Mouse (Mus musculus) gastrocnemius, postnatal 4 days (tissue): ENCODE results near the gene Eif4a1. TPM values are rescaled to one million over a fixed set of nuclear protein-coding genes. Genes with fewer than 3 reads are reported as not detected.

Source experiments
- DNase-seq, 2 experiments: peaks; one replicate each; pipeline ENCODE4 v3.0.0; 2021 to 2022; ENCODE audit warnings: low spot score in 2 of 2, mixed read lengths in 2 of 2
- total RNA-seq, 2 experiments: library from RNA; stranded (reverse); gene quantifications; 2 replicates each; pipeline ENCODE4 v1.2.3; 2021

Eif4a1 gene
- total RNA-seq, 2 experiments from 2014 or later: 295 to 317 TPM

DNA sequence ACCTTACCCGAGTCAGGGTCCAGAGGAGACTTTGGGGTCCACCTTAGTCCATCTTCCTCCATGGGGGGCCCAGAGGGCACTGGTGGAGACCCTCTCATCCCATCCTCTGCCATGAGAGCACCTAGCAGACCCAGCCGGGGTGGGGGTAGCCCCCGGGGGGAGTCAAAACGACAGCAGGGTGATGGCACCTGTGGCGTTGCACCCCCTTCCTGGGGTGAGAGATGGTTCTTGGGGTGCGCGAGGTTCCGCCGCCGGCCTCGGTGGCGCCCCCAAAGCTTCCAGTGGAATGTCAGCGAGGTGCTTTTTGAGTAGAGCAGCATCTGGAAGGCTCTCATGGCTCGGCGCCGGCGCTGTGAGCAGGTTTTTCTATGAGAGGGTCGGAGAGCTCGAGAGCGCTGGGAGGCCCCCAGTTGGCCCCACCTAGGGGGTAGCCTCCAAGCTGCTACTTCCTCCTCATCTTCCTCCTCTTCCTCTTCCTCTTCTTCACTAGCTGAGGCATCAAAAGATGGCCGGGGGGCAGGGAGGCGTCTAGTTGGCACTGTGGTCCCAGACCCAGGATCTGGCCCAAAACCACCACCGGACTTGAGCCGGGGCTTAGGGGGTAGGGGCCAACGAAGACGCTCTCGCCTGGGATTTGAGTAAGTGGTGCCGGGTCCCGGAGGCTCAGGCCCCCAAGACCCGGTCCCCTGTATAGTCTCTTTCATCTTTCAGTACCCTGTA lies 8.1 kb upstream of the Eif4a1 start:
- no peak for DNase-seq

DNA sequence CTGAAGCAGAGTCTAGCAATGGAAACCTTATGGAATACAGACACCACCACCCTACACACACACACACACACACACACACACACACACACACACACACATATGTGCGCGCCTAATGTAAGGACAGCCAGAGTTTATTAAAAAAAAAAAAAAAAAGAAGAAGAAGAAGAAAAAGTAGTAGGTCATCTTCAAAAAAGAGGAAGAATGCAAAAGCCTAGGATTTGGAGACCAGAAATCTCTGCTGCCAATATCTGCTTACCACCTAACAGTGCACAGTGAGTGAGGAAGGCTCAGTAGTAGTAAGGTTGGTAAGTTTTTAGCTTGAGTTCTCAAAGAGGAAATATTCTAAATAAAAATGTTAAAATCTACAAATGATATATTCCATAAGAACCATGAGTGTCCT lies 6.9 kb upstream of the Eif4a1 start:
- no peak for DNase-seq

DNA sequence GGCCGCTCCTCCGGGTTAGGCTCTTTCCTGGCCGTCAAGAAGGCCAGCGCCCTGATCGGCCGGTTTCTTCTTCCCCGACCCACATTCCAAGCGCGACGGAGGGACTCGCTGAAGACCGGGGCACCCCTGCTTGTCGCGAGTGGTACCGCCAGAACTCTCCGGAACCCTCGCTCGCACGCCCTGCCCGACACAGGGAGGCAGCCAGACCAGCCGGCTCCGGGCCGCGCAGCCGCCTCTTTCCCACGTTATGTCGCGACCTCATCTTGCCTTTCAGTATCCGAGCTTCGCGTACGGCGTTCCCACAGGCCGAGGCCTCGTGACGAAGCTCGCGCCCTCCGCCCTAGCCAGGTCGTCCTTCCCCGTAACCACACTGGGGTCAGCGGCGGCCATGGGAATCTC lies 498 bp downstream of the Eif4a1 start:
- DNase-seq: no peak

DNA sequence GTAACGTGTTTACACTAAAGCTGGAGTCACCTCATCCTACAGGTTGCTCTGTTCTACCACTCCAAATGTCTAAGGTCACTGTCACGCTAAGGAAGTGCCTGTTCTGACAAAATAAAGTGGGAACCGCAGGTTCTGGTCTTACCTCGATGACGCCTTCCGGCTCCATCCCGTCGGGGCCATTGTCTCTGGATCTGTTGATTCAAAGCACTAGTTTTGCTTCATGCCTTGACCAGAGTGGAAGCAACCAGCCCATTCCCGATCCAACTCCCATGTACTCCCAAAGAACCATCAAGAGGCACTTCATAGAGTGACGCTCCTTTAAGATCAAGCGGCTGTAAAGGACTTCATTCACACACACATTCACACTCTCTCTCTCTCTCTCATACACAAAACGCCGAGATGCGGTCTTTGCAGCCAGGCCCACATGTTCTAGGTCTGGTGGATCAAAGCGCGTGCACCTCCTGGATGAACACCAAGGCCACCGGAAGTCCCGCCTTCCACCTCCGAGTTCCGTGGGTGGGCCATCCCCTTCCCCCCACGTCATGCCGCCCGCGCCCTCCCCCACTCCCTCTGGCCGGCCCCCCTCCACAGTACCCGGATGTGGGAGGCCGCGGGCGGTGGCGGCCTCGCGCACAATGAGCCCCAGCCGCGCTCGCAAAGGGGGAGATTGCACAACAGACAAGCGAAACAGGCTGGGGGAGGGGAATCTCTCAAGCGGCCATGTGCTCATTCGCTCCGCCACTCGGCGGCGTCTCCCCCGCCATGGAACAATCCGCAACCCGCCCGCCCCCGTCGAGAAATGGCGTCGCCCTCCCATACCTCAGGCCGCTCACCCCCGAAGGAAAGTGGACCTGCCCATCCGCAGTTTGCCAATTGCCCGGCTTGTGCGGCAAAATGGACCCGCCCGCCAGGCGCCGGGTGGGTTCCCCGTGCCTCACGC lies 1.2 kb downstream of the Eif4a1 start:
- peak; percentile 94 to 96 for DNase-seq

DNA sequence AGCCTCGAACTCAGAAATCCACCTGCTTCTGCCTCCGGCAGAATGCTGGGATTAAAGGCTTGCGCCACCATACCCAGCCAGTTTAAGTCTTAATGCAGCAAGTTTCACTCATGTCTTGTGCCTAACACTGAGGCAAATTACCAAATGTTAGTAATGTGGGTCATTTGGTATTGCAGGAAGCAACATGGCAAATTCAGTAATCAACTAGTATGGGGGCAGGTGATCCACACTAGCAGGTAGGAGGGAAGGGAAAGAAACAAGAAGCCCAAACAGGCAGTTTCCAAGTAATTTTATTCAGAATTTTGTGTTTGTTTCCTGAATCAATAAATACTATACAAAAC lies 5.6 kb downstream of the Eif4a1 start:
- DNase-seq: no peak

DNA sequence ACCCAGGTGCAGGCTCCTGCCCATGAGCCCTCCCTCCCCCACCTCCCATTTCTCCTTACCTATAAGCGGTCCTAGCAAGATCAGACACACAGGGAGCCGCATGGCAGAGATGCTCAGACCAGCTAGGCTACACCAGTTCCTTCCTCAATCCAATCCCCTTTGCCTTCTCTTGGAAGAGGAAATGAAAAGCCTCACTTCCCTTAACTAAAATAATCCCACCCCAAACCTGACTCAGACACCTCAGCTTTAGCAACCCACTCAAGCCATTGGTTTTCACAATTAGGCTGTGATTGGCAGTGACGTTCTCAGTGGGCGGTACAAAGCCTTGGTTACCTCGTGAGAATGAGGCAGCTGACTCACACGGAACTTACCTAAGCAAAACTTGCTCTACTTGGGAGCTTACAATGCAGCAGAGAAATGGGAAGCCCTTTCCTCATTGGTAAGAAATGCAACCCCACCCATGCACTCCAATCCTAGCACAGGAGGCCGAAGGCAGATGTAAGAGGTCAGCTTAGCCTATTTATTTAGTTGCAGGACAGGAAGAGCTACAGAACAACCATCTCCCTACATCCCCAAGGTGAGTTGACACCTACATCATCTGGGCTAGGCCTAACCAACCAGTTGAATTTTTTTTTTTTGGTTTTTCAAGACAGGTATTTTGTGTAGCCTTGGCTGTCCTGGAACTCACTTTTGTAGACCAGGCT lies 6.1 kb downstream of the Eif4a1 start, which contains the start of gene Cd68:
Cd68 (minus strand) TSS at position 193 of the 704 bp plus-strand sequence.
- DNase-seq: no peak

DNA sequence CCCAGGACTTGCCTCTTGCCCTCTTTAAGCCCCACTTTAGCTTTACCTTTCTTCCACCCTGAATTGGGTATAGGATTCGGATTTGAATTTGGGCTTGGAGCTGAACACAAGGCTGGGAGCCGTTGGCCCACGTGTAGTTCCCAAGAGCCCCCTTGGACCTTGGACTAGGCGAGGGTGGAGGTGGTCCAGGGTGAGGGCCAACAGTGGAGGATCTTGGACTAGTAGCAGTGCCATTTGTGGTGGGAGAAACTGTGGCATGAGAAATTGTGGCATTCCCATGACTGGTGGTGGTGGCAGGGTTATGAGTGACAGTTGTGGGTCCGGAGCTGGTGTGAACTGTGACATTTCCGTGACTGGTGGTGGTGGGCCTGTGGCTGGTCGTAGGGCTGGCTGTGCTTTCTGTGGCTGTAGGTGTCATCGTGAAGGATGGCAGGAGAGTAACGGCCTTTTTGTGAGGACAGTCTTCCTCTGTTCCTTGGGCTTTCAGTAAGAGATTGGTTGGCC lies 6.7 kb downstream of the Eif4a1 start:
- no peak for DNase-seq

DNA sequence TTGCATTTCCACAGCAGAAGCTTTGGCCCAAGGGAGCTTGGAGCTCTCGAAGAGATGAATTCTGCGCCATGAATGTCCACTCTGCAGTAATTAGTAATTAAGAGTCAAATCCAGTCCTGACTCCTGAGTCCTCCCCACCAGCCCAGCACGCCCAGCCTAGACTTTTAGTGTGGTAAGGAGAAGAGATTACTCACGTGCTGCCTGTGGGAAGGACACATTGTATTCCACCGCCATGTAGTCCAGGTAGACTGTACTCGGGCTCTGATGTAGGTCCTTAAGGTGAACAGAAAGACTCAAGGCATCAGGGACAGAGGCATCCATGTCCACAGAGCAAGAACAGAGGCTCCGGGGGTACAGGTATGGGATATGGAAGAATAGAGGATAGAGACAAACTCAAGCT lies 7.4 kb downstream of the Eif4a1 start:
- no peak for DNase-seq

DNA sequence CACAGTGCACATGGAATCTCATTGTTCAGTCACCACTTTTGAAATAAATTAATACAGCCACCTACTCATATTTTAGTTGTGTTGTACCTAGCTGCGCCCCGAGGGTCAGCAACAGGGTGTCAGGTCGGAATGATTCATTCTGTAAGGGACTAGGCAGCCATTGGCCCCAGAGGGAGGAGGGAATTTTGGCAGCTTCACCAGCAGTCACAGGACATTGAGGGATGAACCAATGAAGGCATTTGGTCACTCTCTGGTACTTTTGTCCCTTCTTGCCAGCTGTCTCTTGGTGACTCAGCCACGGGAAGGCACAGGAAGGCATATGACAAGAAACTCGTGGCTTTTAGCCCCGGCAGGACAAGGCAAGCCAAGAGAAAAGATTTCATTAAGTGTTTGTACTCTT lies 8.4 kb downstream of the Eif4a1 start:
- DNase-seq: no peak

DNA sequence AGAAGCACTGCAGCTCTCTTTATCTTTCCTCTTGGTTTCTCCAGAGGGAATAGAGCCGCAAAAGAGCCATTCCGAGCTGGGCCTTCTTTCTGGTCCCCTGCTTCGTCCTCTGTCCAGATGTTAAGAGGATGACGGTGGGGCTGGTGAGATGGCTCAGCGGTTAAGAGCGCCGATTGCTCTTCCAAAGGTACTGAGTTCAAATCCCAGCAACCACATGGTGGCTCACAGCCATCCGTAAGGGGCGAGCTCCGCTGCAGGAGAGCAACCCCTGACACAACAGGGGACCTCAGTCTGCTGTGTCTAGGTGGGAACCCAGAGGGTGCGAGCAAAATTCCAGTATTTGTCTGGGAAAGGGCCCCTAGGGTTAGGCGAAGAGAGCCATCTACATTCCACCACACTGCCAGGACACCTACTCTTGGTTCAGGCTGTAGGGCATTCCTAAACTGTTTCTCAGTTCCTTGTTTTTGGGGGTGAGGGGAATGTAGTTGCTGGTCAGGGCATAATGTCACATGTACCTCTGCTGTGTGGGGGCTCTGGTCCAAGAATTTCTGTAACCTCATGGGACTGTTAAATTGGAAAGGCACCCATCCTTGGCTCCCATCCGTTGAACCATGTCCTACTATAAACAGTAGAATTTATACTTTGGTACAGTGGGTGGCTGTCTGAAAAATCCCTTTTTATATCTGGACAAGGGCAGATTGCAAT lies 9.1 kb downstream of the Eif4a1 start:
- DNase-seq: no peak

DNA sequence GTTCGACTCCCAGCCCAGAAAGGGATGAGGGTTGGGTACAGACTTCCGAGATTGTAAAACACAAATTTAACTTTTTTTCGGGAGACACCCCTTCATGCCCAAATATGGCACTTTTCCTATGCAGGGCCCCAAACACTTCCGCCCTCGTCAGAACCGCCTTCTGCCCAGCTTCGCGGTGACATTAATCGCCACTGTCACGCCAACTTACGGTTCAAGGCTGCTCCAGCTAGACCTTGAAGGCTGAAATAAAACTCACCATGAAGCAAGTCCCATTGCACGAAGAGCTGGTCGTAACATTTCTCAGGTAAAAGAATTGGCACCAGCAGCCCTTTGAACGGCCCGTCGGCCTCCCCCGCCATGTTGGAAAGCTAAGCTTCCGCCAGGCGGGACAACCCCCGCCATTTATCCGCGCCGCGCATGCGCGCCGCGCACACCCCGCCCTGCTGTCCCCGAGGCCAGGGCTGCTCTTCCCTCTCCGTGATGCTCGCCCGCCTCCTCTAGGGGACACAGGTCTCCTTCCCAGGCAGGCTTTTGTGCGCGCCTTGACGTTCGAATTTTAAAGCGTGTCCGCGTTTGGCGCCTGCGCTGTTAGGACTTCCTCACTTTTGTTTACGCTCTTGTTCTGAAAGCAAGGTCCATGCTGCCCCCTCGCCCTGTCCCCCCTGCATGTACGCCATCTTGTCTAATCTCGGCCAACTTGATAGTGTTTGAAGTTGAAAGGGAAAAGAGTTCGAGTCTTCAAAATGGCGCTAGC lies 9.8 kb downstream of the Eif4a1 start, which contains the start of gene Mpdu1:
Mpdu1 (minus strand) TSS at position 430 of the 754 bp plus-strand sequence.
- peak; percentile 88 to 93 for DNase-seq

DNA sequence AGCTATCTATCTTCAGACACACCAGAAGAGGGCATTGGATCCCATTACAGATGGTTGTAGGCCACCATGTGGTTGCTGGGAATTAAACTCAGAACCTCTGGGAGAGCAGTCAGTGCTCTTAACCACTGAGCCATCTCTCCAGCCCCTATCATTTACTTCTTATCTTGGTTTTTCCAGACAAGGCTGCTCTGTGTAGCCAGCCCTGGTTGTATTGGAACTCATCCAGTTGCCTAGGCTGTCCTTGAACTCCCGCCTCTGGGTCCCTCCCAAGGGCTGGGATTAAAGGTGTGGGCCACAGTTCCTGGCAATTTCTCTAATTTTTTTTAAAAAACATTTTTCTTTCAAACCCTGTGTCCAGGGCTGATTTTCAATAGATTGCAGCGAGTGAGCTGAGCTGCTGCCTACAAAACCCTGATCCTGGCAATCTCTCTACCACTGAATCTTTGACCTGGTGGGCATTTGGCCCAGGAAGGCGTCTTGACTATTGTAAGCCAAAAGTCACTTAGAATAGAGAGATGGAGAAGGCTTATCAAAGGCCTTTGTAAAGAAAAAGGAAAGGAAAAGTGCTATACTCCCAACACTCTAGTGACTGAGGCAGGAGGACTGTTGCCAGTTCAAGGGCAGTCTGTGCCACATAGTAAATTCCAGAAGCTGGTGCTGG lies 10.9 kb downstream of the Eif4a1 start:
- no peak for DNase-seq

DNA sequence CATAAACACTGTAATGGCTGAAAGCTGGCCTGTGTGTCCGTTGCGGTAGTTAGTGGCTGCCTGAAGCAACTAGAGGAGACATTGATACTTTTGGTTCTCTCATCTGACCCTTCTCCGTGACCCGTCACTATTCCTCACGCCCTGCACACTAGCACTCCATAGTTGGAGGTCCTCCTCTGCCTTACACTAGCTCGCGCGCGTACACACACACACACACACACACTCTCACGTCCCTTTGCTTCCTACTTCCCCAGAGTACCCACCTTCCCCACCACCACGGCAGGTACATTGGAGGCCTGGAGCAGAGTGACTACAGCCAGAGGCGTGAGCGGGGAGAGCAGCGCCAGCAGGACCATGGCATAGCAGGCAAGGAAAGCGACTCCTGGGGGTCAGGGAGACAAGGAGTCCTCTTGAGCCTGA lies 14.8 kb downstream of the Eif4a1 start:
- DNase-seq: no peak

DNA sequence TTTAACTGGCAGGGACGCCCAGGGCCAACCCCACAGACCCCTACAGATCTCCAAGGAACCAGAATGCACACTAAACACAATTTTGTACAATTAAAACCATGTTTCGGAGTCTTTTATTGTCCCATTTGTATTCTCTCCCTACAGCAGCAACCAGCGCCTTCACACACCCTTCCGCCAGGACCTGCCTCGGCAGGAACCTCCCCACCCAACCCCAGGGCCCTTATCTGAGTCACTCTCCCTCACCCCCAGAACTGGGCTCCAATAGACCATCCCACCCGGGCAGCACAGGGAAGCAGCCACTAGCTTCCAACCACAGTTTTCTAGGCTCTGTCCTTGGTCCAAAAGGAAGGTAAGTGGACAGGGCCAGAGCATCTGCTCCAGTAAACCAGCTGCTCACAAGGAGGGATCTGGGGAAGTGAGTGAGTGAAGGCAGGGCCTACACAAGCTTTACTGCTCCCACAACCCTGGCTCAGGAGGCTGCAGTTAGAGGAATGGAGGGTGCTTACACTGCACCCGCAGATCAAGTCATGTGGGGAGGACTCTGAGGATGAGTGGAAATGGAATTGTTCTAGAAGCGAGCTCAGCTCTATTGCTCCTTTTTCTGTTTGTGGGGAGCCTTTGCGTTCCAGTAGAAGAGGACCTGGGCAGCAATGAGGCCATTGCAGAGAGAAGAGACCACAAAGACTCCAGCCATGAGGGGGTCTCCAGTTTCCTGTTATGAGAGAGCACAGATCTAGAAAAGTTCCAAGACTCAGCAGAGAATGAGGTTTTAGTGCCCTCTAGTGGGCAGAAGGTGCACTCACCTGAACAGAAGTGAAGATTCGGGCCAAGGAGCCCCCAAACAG lies 15.4 kb downstream of the Eif4a1 start:
- peak in 1 of 2 experiments; percentile 42 for DNase-seq

DNA sequence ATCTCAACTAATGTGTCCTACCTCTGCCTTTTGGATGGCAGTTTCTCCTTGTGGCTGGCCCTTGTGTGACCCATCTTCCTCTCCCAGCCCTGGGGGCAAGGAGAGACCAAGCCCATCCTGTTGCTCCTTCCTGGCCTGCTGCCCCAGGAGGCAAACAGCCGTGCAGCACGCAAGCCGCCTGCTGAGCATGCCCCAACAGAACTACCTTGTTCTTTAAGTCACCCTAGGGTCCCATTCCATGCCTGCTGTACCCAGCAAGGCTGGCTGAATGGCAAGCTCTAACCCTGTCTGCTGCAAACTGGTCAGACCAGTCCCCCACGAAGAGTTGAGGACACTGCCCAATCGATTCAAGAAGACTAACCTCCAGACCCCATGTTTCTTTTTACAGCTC lies 16.2 kb downstream of the Eif4a1 start:
- DNase-seq: no peak

DNA sequence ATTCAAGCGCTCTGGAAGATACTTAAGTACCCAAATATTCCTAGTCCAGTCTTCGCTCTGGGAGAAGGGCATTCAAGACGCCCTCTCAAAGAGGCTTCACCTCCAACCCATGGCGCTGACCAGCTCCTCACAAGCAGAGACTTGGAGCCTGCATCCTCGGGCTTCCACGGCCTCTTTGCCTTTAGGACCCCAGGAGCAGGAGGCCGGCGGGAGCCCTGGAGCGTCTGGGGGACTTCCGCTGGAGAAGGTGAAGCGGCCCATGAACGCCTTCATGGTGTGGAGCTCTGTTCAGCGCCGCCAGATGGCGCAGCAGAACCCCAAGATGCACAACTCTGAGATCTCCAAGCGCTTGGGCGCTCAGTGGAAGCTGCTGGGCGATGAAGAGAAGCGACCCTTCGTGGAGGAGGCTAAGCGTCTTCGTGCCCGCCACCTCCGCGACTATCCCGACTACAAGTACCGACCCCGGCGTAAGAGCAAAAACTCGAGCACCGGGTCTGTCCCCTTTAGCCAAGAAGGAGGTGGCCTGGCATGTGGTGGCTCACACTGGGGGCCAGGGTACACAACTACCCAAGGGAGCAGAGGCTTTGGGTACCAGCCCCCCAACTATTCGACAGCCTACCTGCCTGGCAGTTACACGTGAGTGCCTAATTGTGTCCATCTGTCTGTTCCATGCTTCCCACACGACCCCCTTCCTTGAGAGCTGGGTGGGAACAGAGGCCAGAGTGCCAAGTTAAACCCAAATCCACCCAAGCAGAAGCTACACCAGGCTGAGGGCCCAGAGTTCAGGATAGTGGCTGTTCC lies 16.8 kb downstream of the Eif4a1 start, which contains the start of gene Sox15:
Sox15 (plus strand) TSS at position 51 of the 801 bp plus-strand sequence.
- peak in 1 of 2 experiments; percentile 72 for DNase-seq

DNA sequence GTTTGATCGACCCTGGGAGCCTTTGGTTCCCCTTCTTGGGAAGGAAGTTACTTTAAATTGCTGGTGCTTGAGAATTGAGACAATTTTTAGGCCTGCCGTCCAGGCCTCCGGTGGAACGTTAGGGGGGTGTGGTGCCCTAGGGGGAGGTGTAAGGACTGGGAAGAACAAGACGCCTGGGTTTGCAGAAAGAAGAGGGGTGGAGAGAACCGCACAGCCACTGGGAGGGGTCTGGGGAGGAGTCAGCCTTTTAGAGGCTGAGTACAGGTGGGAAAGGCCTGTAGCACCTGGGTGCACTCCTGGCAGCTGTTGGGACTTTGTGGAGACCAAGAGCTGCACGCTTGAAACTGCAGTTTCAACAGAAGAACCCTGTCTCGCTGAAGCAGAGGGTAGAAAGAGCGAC lies 17.5 kb downstream of the Eif4a1 start:
- no peak for DNase-seq

DNA sequence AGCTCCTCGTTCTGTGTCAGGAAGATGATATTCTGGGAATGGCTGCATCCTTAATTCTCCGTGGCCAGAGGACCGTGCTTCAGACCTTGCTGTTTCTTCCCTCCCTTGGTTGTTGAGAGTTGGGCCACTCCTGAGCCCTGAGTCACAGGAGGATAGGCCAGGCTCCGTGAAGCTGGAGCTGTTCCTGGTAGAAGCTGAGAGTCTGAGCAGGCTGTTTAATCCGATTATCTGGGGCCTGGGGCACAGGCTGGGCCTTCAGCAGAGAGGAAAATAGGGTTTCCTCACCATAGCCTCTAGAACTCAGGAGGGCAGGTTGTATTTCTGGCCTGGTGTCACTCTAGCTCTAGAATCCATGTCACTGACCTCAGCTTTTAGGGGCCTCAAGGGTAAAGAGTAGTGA lies 18.8 kb downstream of the Eif4a1 start:
- no peak for DNase-seq
